Mouse (Mus musculus): ENCODE data around the gene Abcc5. TPM values are rescaled to one million over a fixed set of nuclear protein-coding genes. Genes with fewer than 3 reads are reported as not detected.

Abcc5 gene
- polyA plus RNA-seq, 1 experiment from 2014 or later = 77.0 TPM

DNA sequence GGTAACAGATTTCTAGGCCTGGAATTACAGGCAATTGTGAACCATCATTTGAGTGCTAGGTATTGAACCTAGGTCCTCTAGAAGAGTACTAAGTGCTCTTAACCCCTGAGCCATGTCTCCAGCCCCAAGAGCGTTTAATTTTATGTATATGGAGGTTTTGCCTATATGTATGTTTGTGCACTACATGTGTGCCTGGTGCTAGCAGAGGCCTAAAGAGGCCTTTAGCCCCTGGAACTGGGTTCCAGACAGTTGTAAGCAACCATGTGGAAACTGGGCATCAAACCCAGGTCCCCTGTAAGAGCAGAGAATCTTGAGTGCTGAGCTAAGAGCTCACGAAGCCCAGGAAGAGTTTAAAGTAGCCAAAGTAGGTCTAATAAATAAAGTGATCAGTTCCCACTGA is 126.1 kb downstream of the Abcc5 start:
- Histone ChIP-seq H3K36me3 (peaks cover 25% of the 10 kb centered on the region), H3K27ac (no peak overlapping the region), H3K9ac (no peak overlapping the region), H3K4me2 (peak overlapping the region; percentile 82; the same call in 1 of the 2 replicates), H3K27me3 (no peaks in the 10 kb centered on the region), H3K9me3 (no peaks in the 10 kb centered on the region), H3K4me1 (peaks cover 19% of the 10 kb centered on the region), H3K4me3 (no peak overlapping the region)
- WGBS = 93% methylated on average over 2 of the region's 2 CpGs
- ATAC-seq (ENCODE audit: insufficient number of reproducible peaks, insufficient read depth, low FRiP score, low TSS enrichment, low read depth) = no peak

Other genes starting within 250 kb of the Abcc5 start
- gene Map6d1, start 185.0 kb downstream of the Abcc5 start, polyA plus RNA-seq (2015; fragmentation: Nextera tagmentation; extraction: Ambion mirVana) = 0.69 and 0.98 TPM in 2 replicates
- 96.6 and 106 TPM in 2 replicates for gene Parl, start 124.0 kb downstream of the Abcc5 start, polyA plus RNA-seq (2015; fragmentation: Nextera tagmentation; extraction: Ambion mirVana)
- not detected in 2 replicates for gene Cyp2ab1, start 101.0 kb downstream of the Abcc5 start, polyA plus RNA-seq (2015; fragmentation: Nextera tagmentation; extraction: Ambion mirVana)
- 96.6 and 114 TPM in 2 replicates for gene Eif2b5, start 72.4 kb upstream of the Abcc5 start, polyA plus RNA-seq (2015; fragmentation: Nextera tagmentation; extraction: Ambion mirVana)
- 26.7 and 27.1 TPM in 2 replicates for gene Dvl3, start 90.6 kb upstream of the Abcc5 start, polyA plus RNA-seq (2015; fragmentation: Nextera tagmentation; extraction: Ambion mirVana)
- gene Ap2m1, start 109.1 kb upstream of the Abcc5 start, polyA plus RNA-seq (2015; fragmentation: Nextera tagmentation; extraction: Ambion mirVana) = 610 and 646 TPM in 2 replicates
- gene Abcf3, start 122.2 kb upstream of the Abcc5 start, polyA plus RNA-seq (2015; fragmentation: Nextera tagmentation; extraction: Ambion mirVana) = 65.0 and 77.4 TPM in 2 replicates
- 1.6 and 2.8 TPM in 2 replicates for gene Vwa5b2, start 163.1 kb upstream of the Abcc5 start, polyA plus RNA-seq (2015; fragmentation: Nextera tagmentation; extraction: Ambion mirVana)
- 30.9 and 33.5 TPM in 2 replicates for gene Eef1akmt4, start 185.2 kb upstream of the Abcc5 start, polyA plus RNA-seq (2015; fragmentation: Nextera tagmentation; extraction: Ambion mirVana)
- 0.41 TPM in 1 of 2 replicates, not detected in the other for gene Gm49333, start 185.2 kb upstream of the Abcc5 start, polyA plus RNA-seq (2015; fragmentation: Nextera tagmentation; extraction: Ambion mirVana)
- 37.1 and 39.4 TPM in 2 replicates for gene Alg3, start 185.3 kb upstream of the Abcc5 start, polyA plus RNA-seq (2015; fragmentation: Nextera tagmentation; extraction: Ambion mirVana)
- gene Camk2n2, start 194.9 kb upstream of the Abcc5 start, polyA plus RNA-seq (2015; fragmentation: Nextera tagmentation; extraction: Ambion mirVana) = 1.3 and 1.5 TPM in 2 replicates
- 9.1 and 9.2 TPM in 2 replicates for gene Ece2, start 203.4 kb upstream of the Abcc5 start, polyA plus RNA-seq (2015; fragmentation: Nextera tagmentation; extraction: Ambion mirVana)
- gene Psmd2, start 225.3 kb upstream of the Abcc5 start, polyA plus RNA-seq (2015; fragmentation: Nextera tagmentation; extraction: Ambion mirVana) = 313 and 339 TPM in 2 replicates
- gene Eif4g1, start 241.9 kb upstream of the Abcc5 start, polyA plus RNA-seq (2015; fragmentation: Nextera tagmentation; extraction: Ambion mirVana) = 179 and 199 TPM in 2 replicates